Comparison of ENCODE assay signal across 28 mouse cellular contexts in the genomic region with DNA sequence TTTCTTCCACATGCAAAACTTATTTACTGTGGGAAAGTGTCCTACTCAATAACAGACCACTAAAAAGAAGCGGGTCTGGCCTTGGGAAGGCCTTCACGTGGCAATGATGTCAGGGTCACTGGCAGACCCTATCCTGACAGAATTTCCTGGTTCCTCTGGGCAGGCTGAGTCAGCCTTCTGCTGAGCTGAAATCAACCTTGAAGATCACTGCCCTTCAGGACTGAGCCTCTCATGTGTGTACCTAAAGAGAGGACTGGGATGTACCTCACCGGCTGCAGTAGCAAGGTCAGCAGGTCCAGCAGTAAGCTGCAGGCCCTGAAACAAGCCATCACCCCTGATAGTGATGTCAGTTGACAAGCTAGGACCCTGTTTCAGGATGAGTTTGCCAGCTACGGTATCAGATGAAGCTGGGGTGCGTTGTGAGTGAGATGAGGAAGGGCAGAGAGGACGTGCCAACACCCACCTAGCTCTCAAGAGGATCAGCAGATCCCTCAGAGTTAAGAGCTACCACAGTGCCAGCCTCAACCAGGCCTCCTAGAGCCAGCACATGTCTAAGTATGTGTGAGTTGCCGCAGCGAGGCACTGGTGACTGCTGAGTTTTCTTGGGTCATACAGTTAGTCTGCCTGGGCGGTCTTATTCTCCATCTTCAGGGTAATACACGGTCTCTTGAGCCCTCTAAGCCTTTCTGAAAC. TPM values are rescaled to one million over a fixed set of nuclear protein-coding genes. Genes with fewer than 3 reads are reported as not detected.
A peak's percentile ranks its signal among the peaks of the same experiment; 100 is the strongest.
DNase-seq lines count a peak whose midpoint lies in the region; ATAC-seq and TF ChIP-seq lines count a peak whose summit lies in the region.
"Had no signal": no experiment of that assay in that cellular context is flagged by ENCODE, and none has a peak within 500 bp of the region (broad histone marks: within the 10 kb centered on the region; RNA-seq: fewer than 3 reads in every experiment).

No protein-coding gene starts in this region.

- H3K4me1 ChIP-seq in heart, embryonic 11.5 days (ENCODE audit: control insufficient read depth, insufficient read depth, low read length), result peaks cover 9% of the 10 kb centered on the region
- peaks cover 10% of the 10 kb centered on the region for H3K4me1 ChIP-seq in heart, postnatal 0 days (ENCODE audit: control insufficient read depth, insufficient read depth)
- peaks cover 22% of the 10 kb centered on the region for H3K4me1 ChIP-seq in spleen, adult 2 months (ENCODE audit: control insufficient read depth, insufficient read depth, insufficient read length)
- H3K4me1 ChIP-seq in stomach, postnatal 0 days (replicated peaks; ENCODE audit: control insufficient read depth, insufficient read depth), result no peaks in the 10 kb centered on the region
- H3K4me1 ChIP-seq: limb, embryonic 13.5 days had no signal

- H3K9me3 ChIP-seq in heart, embryonic 11.5 days (replicated peaks; ENCODE audit: control insufficient read depth, low read length), result no peaks in the 10 kb centered on the region
- no peaks in the 10 kb centered on the region for H3K9me3 ChIP-seq in heart, postnatal 0 days (replicated peaks; ENCODE audit: control insufficient read depth, low read length)
- no peaks in the 10 kb centered on the region for H3K9me3 ChIP-seq in stomach, postnatal 0 days (ENCODE audit: control insufficient read depth, low read length)
- H3K9me3 ChIP-seq: limb, embryonic 13.5 days had no signal

- no peak for TF ChIP-seq EP300 in heart, postnatal 0 days (IDR thresholded peaks at IDR 0.05; ENCODE audit: low read depth)
- no peak for TF ChIP-seq EP300 in stomach, postnatal 0 days (optimal IDR thresholded peaks at IDR 0.05)

- intact Hi-C loops in heart, postnatal 10 days (cut with DNase I), result no loop called here

- H3K4me3 ChIP-seq in heart, embryonic 11.5 days (ENCODE audit: low read depth, low read length), result no peak overlapping the region
- no peak overlapping the region for H3K4me3 ChIP-seq in heart, postnatal 0 days (ENCODE audit: low read depth, low read length)
- H3K4me3 ChIP-seq in spleen, adult 2 months (ENCODE audit: extremely low read depth, insufficient read depth, insufficient read length), result no peak overlapping the region
- H3K4me3 ChIP-seq in stomach, postnatal 0 days (ENCODE audit: low read depth, low read length), result no peak overlapping the region
- H3K4me3 ChIP-seq: erythroblast, embryonic 14.5 days; gastrocnemius, adult 2 months; heart, adult 2 months; layer of hippocampus, adult 2 months; limb, embryonic 13.5 days had no signal

- no peak for TF ChIP-seq CTCF in heart, postnatal 0 days (IDR thresholded peaks at IDR 0.05; ENCODE audit: low read depth)
- no peak for TF ChIP-seq CTCF in spleen, adult 2 months (IDR thresholded peaks at IDR 0.05; ENCODE audit: extremely low read depth, insufficient read depth, insufficient read length, insufficient replicate concordance)
- no peak for TF ChIP-seq CTCF in stomach, postnatal 0 days (IDR thresholded peaks at IDR 0.05; ENCODE audit: low read depth)

- H3K36me3 ChIP-seq in heart, embryonic 11.5 days (ENCODE audit: control insufficient read depth, insufficient read depth, low read length), result no peaks in the 10 kb centered on the region
- no peaks in the 10 kb centered on the region for H3K36me3 ChIP-seq in heart, postnatal 0 days (replicated peaks; ENCODE audit: control insufficient read depth, insufficient read depth, low read length)
- no peaks in the 10 kb centered on the region for H3K36me3 ChIP-seq in spleen, adult 2 months (ENCODE audit: control insufficient read depth, insufficient read depth, low read length)
- no peaks in the 10 kb centered on the region for H3K36me3 ChIP-seq in stomach, postnatal 0 days (ENCODE audit: control insufficient read depth, insufficient read depth, low read length)
- H3K36me3 ChIP-seq: limb, embryonic 13.5 days had no signal

- no peak overlapping the region for H3K27ac ChIP-seq in heart, embryonic 11.5 days (ENCODE audit: low read depth, low read length)
- 0 out of 2 replicates have a peak overlapping the region, but pooled peaks have one; percentile 9 for H3K27ac ChIP-seq in heart, postnatal 0 days (ENCODE audit: low read depth)
- H3K27ac ChIP-seq in spleen, adult 2 months (ENCODE audit: insufficient read depth, low read length), result peak overlapping the region; percentile 10; the same call in 1 of the 2 replicates
- H3K27ac ChIP-seq in stomach, postnatal 0 days (replicated peaks), result no peak overlapping the region
- H3K27ac ChIP-seq: gastrocnemius, adult 2 months; heart, adult 2 months; hindbrain, embryonic 14.5 days; layer of hippocampus, adult 2 months; limb, embryonic 13.5 days had no signal

- peaks cover 4% of the 10 kb centered on the region; the same call in 1 of the 2 replicates for H3K27me3 ChIP-seq in heart, embryonic 11.5 days (ENCODE audit: control insufficient read depth, insufficient read depth, low read length)
- H3K27me3 ChIP-seq in heart, postnatal 0 days (ENCODE audit: control insufficient read depth, insufficient read depth, low read length), result no peaks in the 10 kb centered on the region
- no peaks in the 10 kb centered on the region for H3K27me3 ChIP-seq in spleen, adult 2 months (ENCODE audit: control insufficient read depth, insufficient read depth, low read length)
- H3K27me3 ChIP-seq in stomach, postnatal 0 days (ENCODE audit: control insufficient read depth, insufficient read depth, low read length), result no peaks in the 10 kb centered on the region
- H3K27me3 ChIP-seq: limb, embryonic 13.5 days had no signal

- 70% methylated on average over 10 of the region's 10 CpGs for WGBS in heart, embryonic 11.5 days (ENCODE audit: insufficient replicate concordance)
- WGBS in heart, postnatal 0 days, result 69% methylated on average over 10 of the region's 10 CpGs
- 86% methylated on average over 10 of the region's 10 CpGs for WGBS in spleen, adult 2 months
- WGBS in stomach, postnatal 0 days, result 83% methylated on average over 10 of the region's 10 CpGs

- no peak for ATAC-seq in heart, embryonic 11.5 days (replicated peaks; ENCODE audit: insufficient number of reproducible peaks, low FRiP score, low TSS enrichment)
- ATAC-seq in heart, postnatal 0 days (ENCODE audit: insufficient read depth, low read depth), result no peak; the same call in 1 of the 2 replicates
- 0 out of 2 replicates have a peak, but pooled peaks have one; percentile 24 for ATAC-seq in stomach, postnatal 0 days (ENCODE audit: low FRiP score, low TSS enrichment)
- no peak for ATAC-seq in activated CD4-positive, CD25-positive, alpha-beta regulatory T cell, adult 4 months
- ATAC-seq: forebrain, embryonic 16.5 days; inflammation-experienced regulatory T-cells, adult 6 months; midbrain, embryonic 16.5 days had no signal

- H3K9ac ChIP-seq in heart, embryonic 11.5 days (ENCODE audit: low read depth, low read length), result no peak overlapping the region
- H3K9ac ChIP-seq in heart, postnatal 0 days (replicated peaks; ENCODE audit: low read depth, low read length), result no peak overlapping the region
- H3K9ac ChIP-seq in stomach, postnatal 0 days (ENCODE audit: low read length), result no peak overlapping the region
- H3K9ac ChIP-seq: hindbrain, embryonic 14.5 days; limb, embryonic 13.5 days; lung, embryonic 14.5 days had no signal

- H3K4me2 ChIP-seq in heart, embryonic 11.5 days, result no peak overlapping the region
- no peak overlapping the region for H3K4me2 ChIP-seq in heart, postnatal 0 days (ENCODE audit: low read depth, low read length)
- no peak overlapping the region for H3K4me2 ChIP-seq in stomach, postnatal 0 days (replicated peaks; ENCODE audit: low read depth)
- H3K4me2 ChIP-seq: hindbrain, embryonic 14.5 days; limb, embryonic 13.5 days; liver, embryonic 11.5 days; lung, embryonic 14.5 days; midbrain, embryonic 11.5 days had no signal

- no peak for TF ChIP-seq POLR2A in spleen, adult 2 months (IDR thresholded peaks at IDR 0.05; ENCODE audit: low read depth, low read length)

- DNase-seq in heart, adult 11 months, result peak; percentile 87
- no peak for DNase-seq in heart, postnatal 0 days (ENCODE audit: low spot score)
- no peak for DNase-seq in heart, postnatal 10 days
- DNase-seq in spleen, adult 2 months (ENCODE audit: low read depth in 1 of 2, low spot score in 2 of 2), result no peak
- DNase-seq in spleen, postnatal 10 days (ENCODE audit: low spot score in 2 of 2), result no peak
- no peak for DNase-seq in stomach, postnatal 0 days (ENCODE audit: low spot score)
- DNase-seq: cerebellum, adult 11-12 months; cerebellum, adult 9-11 months; gastrocnemius, adult 2 months; gastrocnemius, postnatal 36 days; heart, adult 2 months; kidney, adult 11 months; kidney, postnatal 36 days; lung, embryonic 14.5 days; lung, postnatal 14 days; right cerebral cortex, postnatal 25 days; thymus, postnatal 4 days had no signal

RNA-seq across cellular contexts. Expression of a gene that starts 8.5 kb away (rescaled TPM):
- polyA plus RNA-seq in heart, embryonic 11.5 days (2014; fragmentation: Nextera tagmentation; extraction: Ambion mirVana), result 5.9 and 8.5 TPM in 2 replicates
- 17.5 and 24.2 TPM in 2 replicates for total RNA-seq in heart, postnatal 0 days (2014; rRNA removed; ENCODE audit: low replicate concordance)
- 10.5 and 11.7 TPM in 2 replicates for polyA plus RNA-seq in heart, postnatal 0 days (2015; fragmentation: Nextera tagmentation; extraction: Ambion mirVana)
- total RNA-seq in heart, postnatal 10 days (2021), result 10 to 100 TPM; 14.7 to 16.6 TPM
- 69.5 and 81.3 TPM in 2 replicates for polyA plus RNA-seq in spleen, adult 2 months (2012; rRNA removed)
- 19.4 and 19.9 TPM in 2 replicates for polyA plus RNA-seq in stomach, postnatal 0 days (2015; fragmentation: Nextera tagmentation; extraction: Ambion mirVana)
- polyA plus RNA-seq in activated CD4-positive, CD25-positive, alpha-beta regulatory T cell, adult 4 months (2017; shearing (Covaris generic)), result 10 to 100 TPM; 16.5 to 26.1 TPM

RNA-seq across cellular contexts. Expression of a gene that starts 54.4 kb away (rescaled TPM):
- 53.8 and 57.4 TPM in 2 replicates for polyA plus RNA-seq in heart, embryonic 11.5 days (2014; fragmentation: Nextera tagmentation; extraction: Ambion mirVana)
- 26.0 and 27.2 TPM in 2 replicates for total RNA-seq in heart, postnatal 0 days (2014; rRNA removed; ENCODE audit: low replicate concordance)
- 57.2 and 57.4 TPM in 2 replicates for polyA plus RNA-seq in heart, postnatal 0 days (2015; fragmentation: Nextera tagmentation; extraction: Ambion mirVana)
- total RNA-seq in heart, postnatal 10 days (2021), result 10 to 100 TPM; 27.8 to 28.1 TPM
- polyA plus RNA-seq in spleen, adult 2 months (2012; rRNA removed), result 117 and 118 TPM in 2 replicates
- polyA plus RNA-seq in stomach, postnatal 0 days (2015; fragmentation: Nextera tagmentation; extraction: Ambion mirVana), result 187 and 189 TPM in 2 replicates
- 100 to 1,000 TPM; 120 to 148 TPM for polyA plus RNA-seq in activated CD4-positive, CD25-positive, alpha-beta regulatory T cell, adult 4 months (2017; shearing (Covaris generic))

RNA-seq across cellular contexts. Expression of a gene that starts 54.5 kb away (rescaled TPM):
- polyA plus RNA-seq in heart, embryonic 11.5 days (2014; fragmentation: Nextera tagmentation; extraction: Ambion mirVana), result 4.6 and 5.5 TPM in 2 replicates
- 2.5 and 5.5 TPM in 2 replicates for total RNA-seq in heart, postnatal 0 days (2014; rRNA removed; ENCODE audit: low replicate concordance)
- 2.0 and 2.3 TPM in 2 replicates for polyA plus RNA-seq in heart, postnatal 0 days (2015; fragmentation: Nextera tagmentation; extraction: Ambion mirVana)
- total RNA-seq in heart, postnatal 10 days (2021), result 1 to 10 TPM; 2.2 to 2.4 TPM
- 3.0 and 3.7 TPM in 2 replicates for polyA plus RNA-seq in spleen, adult 2 months (2012; rRNA removed)
- polyA plus RNA-seq in stomach, postnatal 0 days (2015; fragmentation: Nextera tagmentation; extraction: Ambion mirVana), result 2.9 and 3.2 TPM in 2 replicates
- polyA plus RNA-seq in activated CD4-positive, CD25-positive, alpha-beta regulatory T cell, adult 4 months (2017; shearing (Covaris generic)), result 1 to 10 TPM; 5.5 to 9.4 TPM

Comparison
In these comparisons a context has a peak if more than half of its experiments do, and no peak if none do; other contexts are left out.
1. H3K27ac ChIP-seq: peak in heart, postnatal 0 days (single experiment) and spleen, adult 2 months (single experiment); none in heart, embryonic 11.5 days (single experiment) and stomach, postnatal 0 days (single experiment).